Mouse (Mus musculus) heart, postnatal 0 days (tissue): ENCODE measurements around the gene Kank4. TPM values are rescaled to one million over a fixed set of nuclear protein-coding genes. Genes with fewer than 3 reads are reported as not detected.

Experiments
- ATAC-seq: fragments of 200-750 bp; cut with Nextera tagmentation; 2 replicates; pipeline ENCODE4 v1.8.0; 2017; ENCODE audit warnings: low read depth, moderate number of reproducible peaks, moderate library complexity; ENCODE audit not compliant: insufficient read depth
- DNase-seq: peaks from one replicate; pipeline ENCODE4 v3.0.0-alpha.2; 2016; ENCODE audit warnings: low spot score
- H3K27ac ChIP-seq: fragments of 300-500 bp; sonication (generic); 2 replicates; pipeline ENCODE4 v1.5.1; 2014; ENCODE audit warnings: low read depth, mild to moderate bottlenecking
- H3K27me3 ChIP-seq: fragments of 300-500 bp; sonication (generic); 2 replicates; pipeline ENCODE4 v1.6.1; 2014; ENCODE audit warnings: low read length, mixed read lengths; ENCODE audit not compliant: control insufficient read depth, insufficient read depth
- H3K36me3 ChIP-seq: fragments of 300-500 bp; sonication (generic); replicated peaks from 2 replicates; pipeline ENCODE4 v1.6.1; 2014; ENCODE audit warnings: low read length, mixed read lengths; ENCODE audit not compliant: control insufficient read depth, insufficient read depth
- H3K4me1 ChIP-seq: fragments of 300-500 bp; sonication (generic); 2 replicates; pipeline ENCODE4 v1.6.1; 2014; ENCODE audit warnings: antibody characterized with exemption; ENCODE audit not compliant: control insufficient read depth, insufficient read depth
- H3K4me2 ChIP-seq: fragments of 300-500 bp; sonication (generic); 2 replicates; pipeline ENCODE4 v1.6.1; 2014; ENCODE audit warnings: low read depth, mild to moderate bottlenecking, low read length, moderate library complexity
- H3K4me3 ChIP-seq: fragments of 300-500 bp; sonication (generic); 2 replicates; pipeline ENCODE4 v1.5.1; 2014; ENCODE audit warnings: low read depth, low read length
- H3K9ac ChIP-seq: fragments of 300-500 bp; sonication (generic); replicated peaks from 2 replicates; pipeline ENCODE4 v1.6.1; 2014; ENCODE audit warnings: low read depth, low read length, mixed read lengths
- H3K9me3 ChIP-seq: fragments of 300-500 bp; sonication (generic); replicated peaks from 2 replicates; pipeline ENCODE4 v1.6.1; 2016; ENCODE audit warnings: low read length; ENCODE audit not compliant: control insufficient read depth
- CTCF ChIP-seq: IDR thresholded peaks from 2 replicates; pipeline ENCODE4 v1.5.1; 2016; ENCODE audit warnings: antibody characterized with exemption, control low read depth, low read depth
- EP300 ChIP-seq: IDR thresholded peaks from 2 replicates; pipeline ENCODE4 v1.6.1; 2016; ENCODE audit warnings: antibody characterized with exemption, low read depth
- WGBS: fragments of 180-500 bp; shearing (Covaris S2); extraction: QIAGEN DNeasy Blood & Tissue Kit; methylation state at CpG from one replicate; pipeline ENCODE4 v1.1.7; 2014; 5-methylcytosine and 5-hydroxymethylcytosine counted together
- polyA plus RNA-seq: library from polyadenylated mRNA; unstranded; fragments of >200 nt; fragmentation: Nextera tagmentation; extraction: Ambion mirVana; gene quantifications from 2 replicates; pipeline ENCODE4 v1.2.1, GENCODE M21; 2015
- total RNA-seq: library from RNA; depleted of rRNA; stranded (reverse); fragments of >200 nt; gene quantifications from 2 replicates; pipeline ENCODE4 v1.2.3, GENCODE M21; 2014; ENCODE audit warnings: low replicate concordance

The Kank4 gene
- total and polyA plus RNA-seq, 2 experiments from 2014 or later = 0.22 to 3.3 TPM

- Histone ChIP-seq H3K4me1 (no peaks in the 10 kb centered on the region; the same call in 1 of the 2 replicates), H3K4me3 (no peak overlapping the region), H3K36me3 (no peaks in the 10 kb centered on the region), H3K9me3 (no peaks in the 10 kb centered on the region), H3K4me2 (no peak overlapping the region), H3K9ac (no peak overlapping the region), H3K27me3 (peaks cover 13% of the 10 kb centered on the region; the same call in 1 of the 2 replicates), H3K27ac (no peak overlapping the region)
- 79% methylated on average over 10 of the region's 10 CpGs for WGBS
- DNase-seq = no peak
- no peak for TF ChIP-seq EP300
- TF ChIP-seq CTCF = no peak
- no peak for ATAC-seq
Observed at GRCm38 (mm10) chr4:98776721-98777427, 40.5 kb downstream of the Kank4 start.

- H3K27me3 ChIP-seq = 0 out of 2 replicates have a peak, but pooled peaks cover 3% of the 10 kb centered on the region
- no peak for TF ChIP-seq EP300
- no peak for TF ChIP-seq CTCF
- DNase-seq (no peak), ATAC-seq (no peak)
- no peak overlapping the region for H3K4me2 ChIP-seq
- no peaks in the 10 kb centered on the region for H3K36me3 ChIP-seq
- no peak overlapping the region for H3K4me3 ChIP-seq
- H3K27ac ChIP-seq = no peak overlapping the region
- no peaks in the 10 kb centered on the region; the same call in 1 of the 2 replicates for H3K4me1 ChIP-seq
- 86% methylated on average over 5 of the region's 5 CpGs for WGBS
- no peak overlapping the region for H3K9ac ChIP-seq
- no peaks in the 10 kb centered on the region for H3K9me3 ChIP-seq
Observed at GRCm38 (mm10) chr4:98773785-98774184, 43.6 kb downstream of the Kank4 start.

DNA sequence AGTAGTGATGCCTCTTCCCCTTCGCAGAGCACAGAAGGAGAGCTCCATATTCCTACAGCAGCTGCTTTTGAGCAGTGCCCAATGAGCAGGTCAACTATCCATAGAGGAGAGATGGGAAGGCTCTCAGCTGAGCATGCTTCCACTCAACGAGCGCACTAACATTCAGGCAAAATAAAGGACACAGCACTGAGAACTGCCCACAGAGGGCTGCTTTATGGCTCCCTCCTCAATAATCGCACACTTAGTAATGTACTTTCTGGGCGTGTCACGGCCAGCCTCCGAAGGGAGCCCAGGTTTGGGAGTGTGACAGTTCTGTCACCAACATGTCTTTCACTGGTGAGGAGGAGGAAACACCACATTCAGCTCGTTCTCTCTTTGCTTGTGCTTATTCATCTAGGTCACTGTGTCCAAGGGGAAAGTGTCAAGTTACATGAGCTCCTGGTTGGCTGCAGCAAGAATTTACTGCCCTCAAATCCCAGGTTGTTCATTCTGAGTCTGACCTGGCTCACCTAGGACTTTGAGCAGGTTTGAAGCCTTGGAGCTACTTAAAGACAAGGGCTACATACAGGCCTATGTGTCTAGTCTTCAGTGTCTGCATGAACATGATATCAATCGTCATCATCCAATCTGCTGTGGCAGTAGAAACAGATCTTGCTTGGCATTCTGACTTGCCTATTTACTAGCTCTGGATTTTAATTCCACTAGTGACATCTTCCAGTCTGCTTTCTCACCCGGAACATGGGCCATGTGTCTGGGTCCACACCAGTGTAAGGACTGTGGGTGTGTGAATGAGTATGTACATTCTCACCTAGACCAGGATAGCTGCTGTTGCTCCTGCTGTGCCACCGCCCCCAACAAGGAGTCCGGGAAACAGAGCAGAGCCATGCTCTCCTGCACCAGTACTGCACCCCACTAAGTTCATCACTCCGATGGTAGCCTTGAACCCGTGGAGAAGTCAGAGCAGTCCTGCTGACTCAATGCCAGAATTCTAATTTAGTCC is 49.9 kb downstream of the Kank4 start:
- no peaks in the 10 kb centered on the region for H3K4me1 ChIP-seq
- H3K4me3 ChIP-seq = no peak overlapping the region
- H3K27ac ChIP-seq = no peak overlapping the region
- no peaks in the 10 kb centered on the region; the same call in 1 of the 2 replicates for H3K9me3 ChIP-seq
- no peaks in the 10 kb centered on the region for H3K27me3 ChIP-seq
- H3K9ac ChIP-seq = no peak overlapping the region
- no peak overlapping the region for H3K4me2 ChIP-seq
- ATAC-seq = 0 out of 2 replicates have a peak, but pooled peaks have one; percentile 24
- no peak for TF ChIP-seq CTCF
- no peak for DNase-seq
- 64% methylated on average over 14 of the region's 14 CpGs for WGBS
- H3K36me3 ChIP-seq = no peaks in the 10 kb centered on the region

DNA sequence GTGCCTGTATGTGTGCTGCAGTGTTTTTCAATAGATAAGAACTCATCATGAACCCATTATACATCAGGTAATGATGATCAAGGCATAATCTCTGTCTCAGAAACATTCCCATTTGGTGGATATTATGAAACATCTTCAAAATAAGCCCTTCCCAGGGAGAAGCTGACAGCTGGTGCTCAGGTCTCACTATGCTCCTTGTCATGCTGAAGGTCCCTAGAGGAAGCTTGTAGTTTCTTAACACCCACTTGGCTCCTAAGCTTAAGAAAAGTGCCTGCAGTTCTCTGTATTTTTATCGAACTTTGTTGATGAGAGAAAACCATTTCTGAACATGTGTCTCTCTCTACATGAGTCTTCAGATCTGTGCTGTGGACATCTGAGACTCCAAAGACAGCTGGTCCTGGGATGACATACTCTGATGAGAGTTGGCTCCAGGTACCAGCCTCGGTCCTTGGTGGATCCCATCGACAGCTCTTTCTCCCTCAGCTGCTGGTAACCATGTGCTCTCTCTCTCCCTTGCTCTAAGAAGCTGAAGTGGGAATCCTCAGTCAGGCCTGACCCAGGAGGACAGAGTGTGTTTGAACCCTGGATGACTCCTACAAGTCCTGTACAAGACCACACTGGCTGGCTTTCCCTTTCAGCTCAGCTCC is 58.3 kb downstream of the Kank4 start:
- TF ChIP-seq CTCF (no peak), EP300 (no peak)
- Histone ChIP-seq H3K4me1 (no peaks in the 10 kb centered on the region), H3K36me3 (no peaks in the 10 kb centered on the region), H3K4me2 (no peak overlapping the region), H3K27ac (no peak overlapping the region), H3K9me3 (no peaks in the 10 kb centered on the region), H3K4me3 (no peak overlapping the region), H3K9ac (no peak overlapping the region), H3K27me3 (no peaks in the 10 kb centered on the region)
- no peak for DNase-seq
- no peak for ATAC-seq
- 53% methylated on average over 3 of the region's 3 CpGs for WGBS

GRCm38 (mm10) chr4:98758012-98758821 is 59.1 kb downstream of the Kank4 start:
- H3K9me3 ChIP-seq = no peaks in the 10 kb centered on the region
- no peak overlapping the region for H3K27ac ChIP-seq
- WGBS = 54% methylated on average over 4 of the region's 4 CpGs
- ATAC-seq (peak; percentile 53), DNase-seq (no peak)
- H3K27me3 ChIP-seq = no peaks in the 10 kb centered on the region
- H3K9ac ChIP-seq = no peak overlapping the region
- H3K4me1 ChIP-seq = no peaks in the 10 kb centered on the region
- TF ChIP-seq CTCF = no peak
- no peak for TF ChIP-seq EP300
- no peaks in the 10 kb centered on the region for H3K36me3 ChIP-seq
- no peak overlapping the region for H3K4me2 ChIP-seq
- no peak overlapping the region for H3K4me3 ChIP-seq
